Mouse (Mus musculus): ENCODE data around the gene Txndc12. TPM values are rescaled to one million over a fixed set of nuclear protein-coding genes. Genes with fewer than 3 reads are reported as not detected.

The Txndc12 gene
- polyA plus RNA-seq, 1 experiment from 2014 or later, result 91.5 TPM

DNA sequence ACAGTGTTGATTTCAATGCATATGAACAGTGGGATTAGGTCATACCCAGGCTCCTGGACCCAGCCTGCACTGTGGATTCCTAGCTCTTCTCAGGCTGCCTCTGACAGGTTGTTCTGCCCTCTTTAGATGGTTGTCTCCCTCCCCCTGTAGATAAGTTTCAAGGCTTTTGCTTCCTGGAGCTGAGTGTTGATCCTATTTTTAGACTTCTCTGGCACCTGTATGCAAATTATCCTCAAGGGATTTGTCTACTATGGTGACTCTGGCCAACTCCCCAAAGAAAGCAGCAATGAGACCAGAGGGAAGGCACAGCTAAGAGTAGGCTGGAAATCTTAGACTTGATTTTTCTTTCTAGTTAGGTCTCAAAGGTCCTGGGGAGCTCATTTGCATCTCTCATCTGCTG is 73.1 kb downstream of the Txndc12 start:
- Histone ChIP-seq H3K27me3 (ENCODE audit: poor library complexity, severe bottlenecking) (no peaks in the 10 kb centered on the region), H3K36me3 (replicated peaks) (no peaks in the 10 kb centered on the region), H3K27ac (no peak overlapping the region), H3K4me1 (peaks cover 26% of the 10 kb centered on the region), H3K9me3 (no peaks in the 10 kb centered on the region), H3K4me3 (no peak overlapping the region)
- DNase-seq (ENCODE audit: extremely low spot score, low spot score), result no peak

- H3K4me3 ChIP-seq, result no peak overlapping the region
- no peaks in the 10 kb centered on the region for H3K9me3 ChIP-seq
- H3K27me3 ChIP-seq (ENCODE audit: poor library complexity, severe bottlenecking), result no peaks in the 10 kb centered on the region
- no peak for DNase-seq (ENCODE audit: extremely low spot score, low spot score)
- H3K36me3 ChIP-seq (replicated peaks), result no peaks in the 10 kb centered on the region
- H3K27ac ChIP-seq, result no peak overlapping the region
- 86% methylated on average over 8 of the region's 8 CpGs for WGBS
- H3K4me1 ChIP-seq, result peaks cover 23% of the 10 kb centered on the region
These were observed 75.5 kb downstream of the Txndc12 start for GRCm38 (mm10) chr4:108909872-108910425.

Other genes starting within 250 kb of the Txndc12 start
- 23.6 and 27.7 TPM in 2 replicates for gene Cc2d1b, start 214.7 kb upstream of the Txndc12 start, polyA plus RNA-seq (2016; fragmentation: Nextera tagmentation; extraction: Ambion mirVana)
- gene 3110021N24Rik, start 115.0 kb upstream of the Txndc12 start, polyA plus RNA-seq (2016; fragmentation: Nextera tagmentation; extraction: Ambion mirVana), result 1.5 and 1.8 TPM in 2 replicates
- 5.2 and 5.3 TPM in 2 replicates for gene Zfyve9, start 53.8 kb upstream of the Txndc12 start, polyA plus RNA-seq (2016; fragmentation: Nextera tagmentation; extraction: Ambion mirVana)
- 213 and 218 TPM in 2 replicates for gene Btf3l4, start 987 bp upstream of the Txndc12 start, polyA plus RNA-seq (2016; fragmentation: Nextera tagmentation; extraction: Ambion mirVana)
- 64.1 and 65.3 TPM in 2 replicates for gene Kti12, start 13.2 kb downstream of the Txndc12 start, polyA plus RNA-seq (2016; fragmentation: Nextera tagmentation; extraction: Ambion mirVana)
- 1.4 and 1.7 TPM in 2 replicates for gene A730015C16Rik, start 14.0 kb downstream of the Txndc12 start, polyA plus RNA-seq (2016; fragmentation: Nextera tagmentation; extraction: Ambion mirVana)
- gene Rab3b, start 44.5 kb downstream of the Txndc12 start, polyA plus RNA-seq (2016; fragmentation: Nextera tagmentation; extraction: Ambion mirVana), result 17.8 and 19.6 TPM in 2 replicates
- gene Nrd1, start 166.1 kb downstream of the Txndc12 start, polyA plus RNA-seq (2016; fragmentation: Nextera tagmentation; extraction: Ambion mirVana), result 72.9 and 73.1 TPM in 2 replicates